Mouse (Mus musculus) kidney, embryonic 15.5 days (tissue): ENCODE results near the gene Cd180. TPM values are rescaled to one million over a fixed set of nuclear protein-coding genes. Genes with fewer than 3 reads are reported as not detected.
"Not testable (repeated sequence)": the region's sequence is repeated elsewhere in the genome, so short reads cannot be mapped to it uniquely, and the experiment has no call there.

Experiments used
- ATAC-seq: fragments of 200-750 bp; cut with Nextera tagmentation; replicated peaks from 2 replicates; pipeline ENCODE4 v1.8.0; 2017; ENCODE audit warnings: moderate TSS enrichment; ENCODE audit not compliant: low FRiP score
- H3K27ac ChIP-seq: fragments of 300-500 bp; sonication (generic); 2 replicates; pipeline ENCODE4 v1.5.1; 2015; ENCODE audit warnings: mild to moderate bottlenecking, inconsistent platforms
- H3K27me3 ChIP-seq: fragments of 300-500 bp; sonication (generic); 2 replicates; pipeline ENCODE4 v1.6.1; 2015; ENCODE audit warnings: inconsistent platforms
- H3K36me3 ChIP-seq: fragments of 300-500 bp; sonication (generic); 2 replicates; pipeline ENCODE4 v1.6.1; 2015; ENCODE audit warnings: inconsistent platforms
- H3K4me1 ChIP-seq: fragments of 300-500 bp; sonication (generic); 2 replicates; pipeline ENCODE4 v1.6.1; 2015; ENCODE audit warnings: inconsistent platforms
- H3K4me2 ChIP-seq: fragments of 300-500 bp; sonication (generic); 2 replicates; pipeline ENCODE4 v1.6.1; 2015; ENCODE audit warnings: moderate library complexity, mild to moderate bottlenecking, inconsistent platforms
- H3K4me3 ChIP-seq: fragments of 300-500 bp; sonication (generic); replicated peaks from 2 replicates; pipeline ENCODE4 v1.5.1; 2015; ENCODE audit warnings: mild to moderate bottlenecking, inconsistent platforms
- H3K9ac ChIP-seq: fragments of 300-500 bp; sonication (generic); 2 replicates; pipeline ENCODE4 v1.6.1; 2015; ENCODE audit warnings: mild to moderate bottlenecking, inconsistent platforms
- H3K9me3 ChIP-seq: fragments of 300-500 bp; sonication (generic); replicated peaks from 2 replicates; pipeline ENCODE4 v1.6.1; 2016; ENCODE audit warnings: inconsistent platforms
- WGBS: fragments of 180-500 bp; shearing (Covaris S2); methylation state at CpG from one replicate; pipeline ENCODE4 v1.1.7; 2015; ENCODE audit warnings: mixed read lengths; 5-methylcytosine and 5-hydroxymethylcytosine counted together
- polyA plus RNA-seq: library from polyadenylated mRNA; unstranded; fragments of >200 nt; fragmentation: Nextera tagmentation; extraction: Ambion mirVana; gene quantifications from 2 replicates; pipeline ENCODE4 v1.2.1, GENCODE M21; 2015

Cd180 gene
- polyA plus RNA-seq, 1 experiment from 2014 or later = 0.40 TPM

- Histone ChIP-seq H3K9me3 (no peaks in the 10 kb centered on the region), H3K27ac (no peak overlapping the region), H3K27me3 (no peaks in the 10 kb centered on the region), H3K9ac (no peak overlapping the region), H3K36me3 (no peaks in the 10 kb centered on the region), H3K4me2 (no peak overlapping the region), H3K4me3 (no peak overlapping the region), H3K4me1 (no peaks in the 10 kb centered on the region)
- ATAC-seq = no peak
Observed at GRCm38 (mm10) chr13:102725416-102725815, 32.1 kb downstream of the Cd180 start.

DNA sequence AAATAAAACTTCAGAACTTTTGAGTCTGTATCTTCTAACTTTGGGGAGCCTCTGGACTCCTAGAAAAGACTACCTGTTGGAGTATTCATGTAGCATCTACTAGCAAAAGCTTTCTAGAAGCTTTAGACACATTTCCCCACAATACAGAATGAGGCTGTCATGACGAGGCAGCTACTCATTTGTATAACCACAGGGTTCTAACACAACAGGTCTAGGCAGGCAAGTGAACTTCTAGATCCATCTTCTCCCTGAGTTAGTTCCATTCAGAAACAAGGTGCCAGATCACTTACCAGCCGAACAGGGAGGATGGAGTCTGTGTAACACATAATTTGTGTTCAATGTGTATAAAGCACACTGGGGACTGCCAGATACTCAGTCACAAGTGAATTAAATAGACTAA, 32.5 kb downstream of the Cd180 start:
- Histone ChIP-seq H3K27me3 (no peaks in the 10 kb centered on the region), H3K4me3 (no peak overlapping the region), H3K9me3 (no peaks in the 10 kb centered on the region), H3K9ac (no peak overlapping the region), H3K27ac (no peak overlapping the region), H3K4me2 (no peak overlapping the region), H3K36me3 (no peaks in the 10 kb centered on the region), H3K4me1 (no peaks in the 10 kb centered on the region)
- no peak for ATAC-seq
- WGBS = 85% methylated on average over 2 of the region's 2 CpGs

GRCm38 (mm10) chr13:102726876-102727275, 33.5 kb downstream of the Cd180 start:
- no peak overlapping the region for H3K27ac ChIP-seq
- H3K36me3 ChIP-seq = no peaks in the 10 kb centered on the region
- H3K9ac ChIP-seq = no peak overlapping the region
- no peak for ATAC-seq
- no peak overlapping the region for H3K4me3 ChIP-seq
- no peak overlapping the region for H3K4me2 ChIP-seq
- WGBS = 81% methylated on average over 1 of the region's 1 CpGs
- H3K27me3 ChIP-seq = no peaks in the 10 kb centered on the region
- H3K9me3 ChIP-seq = no peaks in the 10 kb centered on the region
- H3K4me1 ChIP-seq = no peaks in the 10 kb centered on the region

DNA sequence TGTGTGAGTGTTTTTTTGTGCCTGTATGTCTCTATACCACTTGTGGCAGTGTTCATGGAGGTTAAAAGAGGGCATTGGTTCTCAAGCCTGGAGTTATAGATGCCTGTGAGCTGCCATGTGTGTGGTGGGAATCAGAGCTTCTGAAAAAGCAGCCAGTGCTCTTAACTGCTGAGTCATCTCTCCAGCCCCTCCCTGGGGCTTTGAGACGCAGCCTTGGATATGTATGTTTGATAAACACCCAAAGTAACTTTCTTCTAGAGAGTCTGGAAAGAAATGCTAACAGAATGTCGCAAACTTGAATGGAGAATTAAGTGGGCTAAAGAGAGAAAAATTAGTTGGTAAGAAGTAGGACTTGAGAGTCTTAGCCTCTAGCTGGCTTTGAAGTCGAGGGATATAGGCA, 34.7 kb downstream of the Cd180 start:
- no peak overlapping the region for H3K9ac ChIP-seq
- no peak overlapping the region for H3K27ac ChIP-seq
- H3K9me3 ChIP-seq = no peaks in the 10 kb centered on the region
- H3K27me3 ChIP-seq = no peaks in the 10 kb centered on the region
- 74% methylated on average over 3 of the region's 3 CpGs for WGBS
- no peak overlapping the region for H3K4me3 ChIP-seq
- no peak overlapping the region for H3K4me2 ChIP-seq
- no peaks in the 10 kb centered on the region for H3K36me3 ChIP-seq
- no peaks in the 10 kb centered on the region for H3K4me1 ChIP-seq
- ATAC-seq = no peak

GRCm38 (mm10) chr13:102728951-102729350, 35.6 kb downstream of the Cd180 start:
- not testable (repeated sequence) for H3K9ac ChIP-seq, H3K4me3 ChIP-seq, H3K27me3 ChIP-seq, H3K9me3 ChIP-seq, ATAC-seq, H3K36me3 ChIP-seq, H3K27ac ChIP-seq, H3K4me1 ChIP-seq, H3K4me2 ChIP-seq
- WGBS = 77% methylated on average over 7 of the region's 7 CpGs

GRCm38 (mm10) chr13:102733063-102733462, 39.7 kb downstream of the Cd180 start:
- Histone ChIP-seq H3K9me3 (no peaks in the 10 kb centered on the region), H3K9ac (no peak overlapping the region), H3K4me2 (no peak overlapping the region), H3K36me3 (peaks cover 35% of the 10 kb centered on the region), H3K27me3 (no peaks in the 10 kb centered on the region), H3K27ac (no peak overlapping the region), H3K4me3 (no peak overlapping the region), H3K4me1 (no peaks in the 10 kb centered on the region)
- ATAC-seq = no peak
- 40% methylated on average over 2 of the region's 2 CpGs for WGBS

GRCm38 (mm10) chr13:102737811-102738210, 44.5 kb downstream of the Cd180 start:
- Histone ChIP-seq H3K27ac (no peak overlapping the region), H3K27me3 (no peaks in the 10 kb centered on the region), H3K9me3 (no peaks in the 10 kb centered on the region), H3K4me2 (no peak overlapping the region), H3K9ac (no peak overlapping the region), H3K4me1 (no peaks in the 10 kb centered on the region), H3K36me3 (peaks cover 81% of the 10 kb centered on the region), H3K4me3 (no peak overlapping the region)
- 92% methylated on average over 7 of the region's 7 CpGs for WGBS
- ATAC-seq = no peak

- Histone ChIP-seq H3K27me3 (no peaks in the 10 kb centered on the region), H3K9ac (no peak overlapping the region), H3K36me3 (peaks cover 88% of the 10 kb centered on the region), H3K4me3 (no peak overlapping the region), H3K27ac (no peak overlapping the region), H3K4me2 (no peak overlapping the region), H3K9me3 (no peaks in the 10 kb centered on the region), H3K4me1 (no peaks in the 10 kb centered on the region)
- WGBS = 91% methylated on average over 13 of the region's 13 CpGs
- ATAC-seq = no peak
Observed at GRCm38 (mm10) chr13:102739720-102740535, 46.6 kb downstream of the Cd180 start.

GRCm38 (mm10) chr13:102744481-102745269, 51.3 kb downstream of the Cd180 start:
- no peak overlapping the region for H3K27ac ChIP-seq
- H3K4me3 ChIP-seq = no peak overlapping the region
- H3K27me3 ChIP-seq = no peaks in the 10 kb centered on the region
- H3K4me1 ChIP-seq = no peaks in the 10 kb centered on the region
- H3K36me3 ChIP-seq = peaks cover 72% of the 10 kb centered on the region
- no peaks in the 10 kb centered on the region for H3K9me3 ChIP-seq
- no peak overlapping the region for H3K9ac ChIP-seq
- no peak for ATAC-seq
- no peak overlapping the region for H3K4me2 ChIP-seq
- WGBS = 70% methylated on average over 9 of the region's 9 CpGs

DNA sequence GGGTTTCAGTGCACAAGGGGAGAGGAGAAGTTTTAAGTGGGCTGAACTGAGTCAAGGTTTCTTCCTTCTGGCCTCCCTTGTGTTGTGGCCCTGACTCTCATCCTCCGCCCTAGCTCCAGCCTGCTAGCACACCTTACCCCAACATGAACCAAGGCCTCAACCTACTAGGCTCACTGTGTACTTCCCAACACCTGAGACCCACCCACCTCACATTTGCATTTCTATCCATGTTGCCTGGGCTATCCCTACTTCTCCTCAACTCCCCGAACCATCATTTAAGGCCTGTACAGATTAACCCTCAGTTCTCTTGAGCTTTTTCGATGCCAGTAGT, 51.9 kb downstream of the Cd180 start:
- WGBS = 96% methylated on average over 3 of the region's 3 CpGs

GRCm38 (mm10) chr13:102745626-102746342, 52.4 kb downstream of the Cd180 start:
- Histone ChIP-seq H3K4me3 (no peak overlapping the region), H3K4me1 (no peaks in the 10 kb centered on the region), H3K9ac (no peak overlapping the region), H3K4me2 (no peak overlapping the region), H3K27ac (no peak overlapping the region), H3K36me3 (peaks cover 72% of the 10 kb centered on the region), H3K27me3 (no peaks in the 10 kb centered on the region), H3K9me3 (no peaks in the 10 kb centered on the region)
- no peak for ATAC-seq
- WGBS = 89% methylated on average over 9 of the region's 9 CpGs

More for the DNA sequence above, 51.9 kb downstream of the Cd180 start:
- no peak for ATAC-seq
- no peak overlapping the region for H3K4me2 ChIP-seq
- H3K36me3 ChIP-seq = peaks cover 72% of the 10 kb centered on the region
- H3K4me1 ChIP-seq = no peaks in the 10 kb centered on the region
- no peak overlapping the region for H3K27ac ChIP-seq
- no peak overlapping the region for H3K9ac ChIP-seq
- H3K27me3 ChIP-seq = no peaks in the 10 kb centered on the region
- H3K9me3 ChIP-seq = no peaks in the 10 kb centered on the region
- H3K4me3 ChIP-seq = no peak overlapping the region
